Mouse (Mus musculus) erythroblast, adult 5-6 weeks (primary cell): ENCODE measurements around the gene Gm9008. TPM values are rescaled to one million over a fixed set of nuclear protein-coding genes. Genes with fewer than 3 reads are reported as not detected.

Experiments used
- ATAC-seq: replicated peaks from 2 replicates; pipeline ENCODE4 v1.8.0; 2016; ENCODE audit warnings: moderate number of reproducible peaks, mild to moderate bottlenecking, moderate TSS enrichment, inconsistent platforms; ENCODE audit not compliant: poor library complexity, low FRiP score, severe bottlenecking
- total RNA-seq, 2 experiments: library from RNA; stranded (forward) in 1 of 2; stranded (reverse) in 1 of 2; fragments of 150-400 nt in 1 of 2; fragments of 200-764, 138-1000 nt in 1 of 2; gene quantifications; 2 replicates each; pipeline versions ENCODE4 v1.2.3 to v1.2.4; 2015 to 2017; ENCODE audit warnings: low replicate concordance in 2 of 2

Gm9008 gene
- total RNA-seq (2015; ENCODE audit: low replicate concordance), result not detected in 2 replicates
- total RNA-seq (2017; ENCODE audit: low replicate concordance), result not detected in 2 replicates

- peak; percentile 70 for ATAC-seq
Observed at GRCm38 (mm10) chr6:76497054-76497835, at the start of gene Gm9008. Gene Gm9008, minus strand, starts transcription at chr6:76497784.

GRCm38 (mm10) chr6:76521975-76522641 lies 24.5 kb upstream of the Gm9008 start:
- ATAC-seq, result no peak

DNA sequence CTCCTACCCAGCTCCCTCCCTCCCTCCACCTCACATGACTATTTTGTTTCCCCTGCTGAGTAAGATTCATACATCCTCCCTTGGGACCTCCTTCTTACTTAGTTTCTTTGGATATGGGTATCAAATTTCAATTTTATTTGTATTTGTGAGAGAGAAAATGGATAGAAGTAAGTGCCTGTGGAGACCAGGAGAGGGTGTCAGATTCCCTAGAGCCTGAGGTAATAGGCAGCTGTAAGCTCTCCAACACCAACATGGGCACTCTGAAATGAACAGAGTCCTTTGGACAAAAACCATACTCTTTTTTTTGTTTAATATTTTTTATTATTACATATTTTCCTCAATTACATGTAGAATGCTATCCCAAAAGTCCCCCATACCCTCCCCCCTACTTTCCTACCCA lies 12.6 kb upstream of the Gm9008 start:
- ATAC-seq, result no peak

GRCm38 (mm10) chr6:76496335-76496734 lies 1.2 kb downstream of the Gm9008 start:
- ATAC-seq, result peak; percentile 67

DNA sequence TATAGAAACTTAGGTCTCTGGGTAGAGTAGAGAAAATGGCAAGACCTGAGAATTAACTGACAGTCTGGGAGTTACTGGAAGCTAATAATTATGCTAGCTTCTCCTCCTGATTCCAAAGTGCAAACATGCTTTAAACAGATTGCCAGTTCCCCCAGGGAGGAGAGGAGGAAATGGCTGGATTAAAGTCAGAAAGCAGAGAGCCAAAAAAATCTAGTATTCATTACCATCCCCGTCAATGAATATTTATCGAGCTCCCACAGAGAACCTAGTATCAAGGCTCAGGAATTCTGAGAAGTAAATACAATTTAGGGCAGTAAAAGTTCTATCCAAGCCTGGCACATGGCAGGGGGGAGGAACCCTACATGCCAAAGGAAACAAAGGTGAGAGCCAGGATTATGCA lies 29.4 kb downstream of the Gm9008 start:
- no peak for ATAC-seq
